Mouse (Mus musculus) stomach, postnatal 0 days (tissue): ENCODE data around the gene Ttc37.

Experiments used
- CTCF ChIP-seq: IDR thresholded peaks from 2 replicates; pipeline ENCODE4 v1.5.1; 2016; ENCODE audit warnings: antibody characterized with exemption, low read depth, mild to moderate bottlenecking, moderate library complexity
- EP300 ChIP-seq: optimal IDR thresholded peaks from 2 replicates; pipeline ENCODE3; 2016; ENCODE audit warnings: antibody characterized with exemption

DNA sequence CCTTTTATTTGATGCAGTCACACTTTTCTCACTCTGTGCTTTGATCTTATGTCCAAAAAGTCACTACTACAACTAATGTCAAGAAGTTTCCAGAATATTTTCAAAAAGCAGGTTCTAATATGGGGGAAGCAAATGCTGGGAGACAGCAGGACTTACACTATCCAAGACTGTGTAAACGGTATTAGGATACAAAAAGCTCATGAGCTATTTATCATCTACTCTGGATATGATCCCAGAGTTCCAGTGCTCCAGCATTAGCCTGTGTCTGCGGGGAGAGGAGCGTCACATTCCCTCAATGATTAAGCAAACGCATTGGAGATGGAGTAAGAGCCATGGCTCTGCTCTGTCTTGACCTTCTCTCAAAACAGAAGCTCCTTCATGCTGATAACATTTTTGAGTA is 101.4 kb downstream of the Ttc37 start:
- no peak for TF ChIP-seq CTCF
- TF ChIP-seq EP300: no peak
